Mouse (Mus musculus) forebrain, embryonic 12.5 days (tissue): ENCODE results near the gene Pmf1. TPM values are rescaled to one million over a fixed set of nuclear protein-coding genes. Genes with fewer than 3 reads are reported as not detected.
"Not testable (repeated sequence)": the region's sequence is repeated elsewhere in the genome, so short reads cannot be mapped to it uniquely, and the experiment has no call there.

Experiments used
- ATAC-seq: fragments of 200-750 bp; cut with Nextera tagmentation; 2 replicates; pipeline ENCODE4 v1.8.0; 2017; ENCODE audit warnings: moderate TSS enrichment; ENCODE audit not compliant: low FRiP score
- H3K27ac ChIP-seq: fragments of 300-500 bp; sonication (generic); 2 replicates; pipeline ENCODE4 v1.5.1; 2016; ENCODE audit warnings: mild to moderate bottlenecking
- H3K27me3 ChIP-seq: fragments of 300-500 bp; sonication (generic); 2 replicates; pipeline ENCODE4 v1.6.1; 2016; ENCODE audit warnings: mild to moderate bottlenecking
- H3K36me3 ChIP-seq: fragments of 300-500 bp; sonication (generic); replicated peaks from 2 replicates; pipeline ENCODE4 v1.6.1; 2016; ENCODE audit warnings: mild to moderate bottlenecking
- H3K4me1 ChIP-seq: fragments of 300-500 bp; sonication (generic); 2 replicates; pipeline ENCODE4 v1.6.1; 2016
- H3K4me2 ChIP-seq: fragments of 300-500 bp; sonication (generic); 2 replicates; pipeline ENCODE4 v1.6.1; 2016; ENCODE audit warnings: mild to moderate bottlenecking, moderate library complexity
- H3K4me3 ChIP-seq: fragments of 300-500 bp; sonication (generic); replicated peaks from 2 replicates; pipeline ENCODE4 v1.5.1; 2016; ENCODE audit warnings: mild to moderate bottlenecking
- H3K9ac ChIP-seq: fragments of 300-500 bp; sonication (generic); 2 replicates; pipeline ENCODE4 v1.6.1; 2016; ENCODE audit warnings: mild to moderate bottlenecking
- H3K9me3 ChIP-seq: fragments of 300-500 bp; sonication (generic); 2 replicates; pipeline ENCODE4 v1.6.1; 2016
- WGBS: fragments of 180-500 bp; shearing (Covaris S2); methylation state at CpG from one replicate; pipeline ENCODE4 v1.1.7; 2016; 5-methylcytosine and 5-hydroxymethylcytosine counted together
- polyA plus RNA-seq: library from polyadenylated mRNA; unstranded; fragments of >200 nt; fragmentation: Nextera tagmentation; extraction: Ambion mirVana; gene quantifications from 2 replicates; pipeline ENCODE4 v1.2.1, GENCODE M21; 2016

Gene Pmf1
- polyA plus RNA-seq, 1 experiment from 2014 or later = 119 TPM

- H3K27ac ChIP-seq = not testable (repeated sequence)
- WGBS = 69% methylated on average over 3 of the region's 7 CpGs
These were observed 27.7 kb downstream of the Pmf1 start for GRCm38 (mm10) chr3:88382383-88382782.

DNA sequence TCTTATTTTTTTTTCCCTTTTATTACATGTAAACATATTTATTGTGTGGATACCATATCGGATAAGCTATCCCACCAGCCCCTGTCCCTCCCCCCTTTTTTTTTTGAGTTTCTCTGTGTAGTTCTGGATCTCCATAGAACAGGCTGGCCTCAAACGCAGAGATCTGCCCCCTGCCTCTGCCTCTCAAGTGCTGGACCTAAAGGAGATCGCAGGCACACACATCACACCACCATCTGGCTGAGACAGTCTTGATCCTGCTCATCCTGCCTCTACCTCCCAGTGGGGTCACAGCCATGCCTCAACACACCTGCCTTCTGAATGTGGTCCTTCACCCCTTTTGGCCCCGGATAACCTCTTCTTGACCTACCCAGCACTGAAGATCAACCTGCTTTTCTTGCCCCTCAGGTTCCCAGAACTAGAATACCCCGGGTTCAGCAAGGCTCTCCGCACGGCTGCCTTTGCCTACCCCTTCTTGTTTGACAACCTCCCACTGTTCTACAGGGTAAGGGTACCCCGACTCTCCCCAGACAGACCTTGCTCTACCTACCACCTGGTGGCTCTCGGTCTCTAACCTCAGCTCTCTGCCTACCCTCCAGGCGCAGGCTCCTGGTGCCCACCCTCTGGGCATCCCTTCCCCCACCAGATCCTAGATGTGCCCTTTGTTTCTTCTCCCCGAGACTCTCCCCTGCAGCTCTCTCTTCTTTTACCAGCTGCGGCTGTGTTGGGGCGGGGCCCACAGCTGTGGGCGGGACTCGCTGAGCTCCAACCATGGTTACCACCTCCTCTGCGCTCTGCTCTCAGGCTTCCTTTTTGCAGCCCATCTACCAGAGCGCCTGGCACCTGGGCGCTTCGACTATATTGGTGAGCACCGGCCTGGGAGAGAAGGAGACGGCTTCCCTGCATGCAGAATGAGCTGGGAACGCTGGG is 28.5 kb downstream of the Pmf1 start:
- not testable (repeated sequence) for H3K36me3 ChIP-seq, H3K27me3 ChIP-seq, H3K4me1 ChIP-seq, H3K9me3 ChIP-seq
- WGBS = 6% methylated on average over 22 of the region's 22 CpGs
- peak overlapping the region; percentile 80 for H3K27ac ChIP-seq
- H3K4me2 ChIP-seq = peak overlapping the region; percentile 53
- peak overlapping the region; percentile 26 for H3K4me3 ChIP-seq
- ATAC-seq = peak; percentile 94
- H3K9ac ChIP-seq = 0 out of 2 replicates have a peak overlapping the region, but pooled peaks have one; percentile 40

More at GRCm38 (mm10) chr3:88382383-88382782, 27.7 kb downstream of the Pmf1 start:
- H3K4me1 ChIP-seq, H3K36me3 ChIP-seq, H3K9ac ChIP-seq, H3K9me3 ChIP-seq, H3K4me3 ChIP-seq, H3K27me3 ChIP-seq: not testable (repeated sequence)
- peak; percentile 6; the same call in 1 of the 2 replicates for ATAC-seq
- H3K4me2 ChIP-seq = peak overlapping the region; percentile 53

DNA sequence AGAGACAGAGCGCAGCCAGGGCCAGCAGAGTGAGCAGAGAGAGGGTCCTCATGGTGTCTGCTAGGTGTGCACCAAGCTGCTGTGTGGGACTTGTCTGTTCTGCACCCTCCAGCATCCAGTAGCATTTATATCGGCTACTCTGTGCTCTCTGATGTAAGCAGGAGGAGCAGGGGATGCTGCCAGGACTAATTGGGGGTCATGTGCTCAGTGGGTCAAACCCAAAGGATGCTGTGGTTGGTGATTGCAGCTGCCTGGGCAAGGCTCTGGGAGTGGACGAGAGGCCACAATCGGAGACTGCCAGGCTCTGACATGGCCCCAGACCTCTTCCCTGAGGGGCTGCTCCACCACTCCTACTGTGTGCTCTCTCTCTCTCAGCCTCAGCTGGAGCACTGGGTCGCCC is 31.5 kb downstream of the Pmf1 start, which contains the start of gene Bglap2:
Bglap2 (minus strand) TSS at position 101 of the 400 bp plus-strand sequence.
- H3K9ac ChIP-seq, ATAC-seq, H3K36me3 ChIP-seq, H3K9me3 ChIP-seq, H3K4me3 ChIP-seq, H3K27ac ChIP-seq, H3K4me2 ChIP-seq, H3K27me3 ChIP-seq: not testable (repeated sequence)
- 83% methylated on average over 5 of the region's 5 CpGs for WGBS
- H3K4me1 ChIP-seq = peaks cover 15% of the 10 kb centered on the region

DNA sequence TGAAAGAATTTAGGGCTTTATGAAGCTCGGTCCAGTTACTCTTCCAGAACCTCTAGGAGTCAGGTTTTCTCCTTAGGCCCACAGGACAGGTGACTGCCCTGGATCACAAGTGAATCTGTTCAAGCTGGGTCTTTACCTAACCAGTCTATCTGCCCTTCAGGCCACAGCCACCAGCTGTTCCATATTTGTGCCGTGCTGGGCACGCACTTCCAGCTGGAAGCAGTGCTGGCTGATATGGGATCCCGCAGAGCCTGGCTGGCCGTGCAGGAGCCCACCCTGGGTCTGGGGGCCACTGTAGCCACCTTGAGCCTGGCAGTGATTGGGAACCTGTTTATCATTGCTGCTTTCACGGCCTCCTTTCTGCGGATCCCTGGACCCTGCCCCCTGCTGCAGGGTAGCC is 33.5 kb downstream of the Pmf1 start:
- not testable (repeated sequence) for H3K4me2 ChIP-seq, H3K36me3 ChIP-seq, H3K9me3 ChIP-seq, H3K4me3 ChIP-seq, H3K27me3 ChIP-seq, H3K9ac ChIP-seq
- peak; percentile 12; the same call in 1 of the 2 replicates for ATAC-seq
- WGBS = 18% methylated on average over 5 of the region's 7 CpGs
- H3K27ac ChIP-seq = peak overlapping the region; percentile 81
- H3K4me1 ChIP-seq = peaks cover 12% of the 10 kb centered on the region

DNA sequence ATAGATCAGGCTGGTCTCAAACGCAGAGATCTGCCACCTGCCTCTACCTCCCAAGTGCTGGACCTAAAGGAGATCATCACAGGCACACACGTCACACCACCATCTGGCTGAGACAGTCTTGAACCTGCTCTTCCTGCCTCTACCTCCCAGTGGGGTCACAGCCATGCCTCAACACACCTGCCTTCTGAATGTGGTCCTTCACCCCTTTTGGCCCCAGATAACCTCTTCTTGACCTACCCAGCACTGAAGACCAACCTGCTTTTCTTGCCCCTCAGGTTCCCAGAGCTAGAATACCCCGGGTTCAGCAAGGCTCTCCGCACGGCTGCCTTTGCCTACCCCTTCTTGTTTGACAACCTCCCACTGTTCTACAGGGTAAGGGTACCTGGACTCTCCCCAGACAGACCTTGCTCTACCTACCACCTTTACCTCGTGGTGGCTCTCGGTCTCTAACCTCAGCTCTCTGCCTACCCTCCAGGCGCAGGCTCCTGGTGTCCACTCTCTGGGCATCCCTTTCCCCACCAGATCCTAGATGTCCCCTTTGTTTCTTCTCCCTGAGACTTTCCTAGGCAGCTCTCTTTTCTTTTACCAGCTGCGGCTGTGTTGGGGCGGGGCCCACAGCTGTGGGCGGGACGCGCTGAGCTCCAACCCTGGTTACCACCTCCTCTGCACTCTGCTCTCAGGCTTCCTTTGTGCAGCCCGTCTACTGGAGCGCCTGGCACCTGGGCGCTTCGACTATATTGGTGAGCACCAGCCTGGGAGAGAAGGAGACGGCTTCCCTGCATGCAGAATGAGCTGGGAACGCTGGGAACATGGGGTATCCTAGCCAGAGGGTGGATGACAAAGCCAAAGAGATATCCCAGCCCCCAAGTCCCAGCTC is 34.1 kb downstream of the Pmf1 start:
- not testable (repeated sequence) for H3K9me3 ChIP-seq, H3K36me3 ChIP-seq, H3K27me3 ChIP-seq, H3K4me1 ChIP-seq
- Histone ChIP-seq H3K27ac (peak overlapping the region; percentile 81), H3K4me3 (peak overlapping the region; percentile 11; the same call in 1 of the 2 replicates), H3K9ac (0 out of 2 replicates have a peak overlapping the region, but pooled peaks have one; percentile 17), H3K4me2 (peak overlapping the region; percentile 38)
- WGBS = 9% methylated on average over 19 of the region's 19 CpGs
- peak; percentile 94 for ATAC-seq

GRCm38 (mm10) chr3:88372643-88373042 is 37.5 kb downstream of the Pmf1 start, which contains the start of gene Bglap3:
TSS of gene Bglap3 (minus strand) at chr3:88372743.
- H3K36me3 ChIP-seq, H3K9me3 ChIP-seq, ATAC-seq, H3K27me3 ChIP-seq, H3K27ac ChIP-seq, H3K9ac ChIP-seq, H3K4me2 ChIP-seq, H3K4me1 ChIP-seq, H3K4me3 ChIP-seq: not testable (repeated sequence)
- WGBS = 91% methylated on average over 9 of the region's 9 CpGs

DNA sequence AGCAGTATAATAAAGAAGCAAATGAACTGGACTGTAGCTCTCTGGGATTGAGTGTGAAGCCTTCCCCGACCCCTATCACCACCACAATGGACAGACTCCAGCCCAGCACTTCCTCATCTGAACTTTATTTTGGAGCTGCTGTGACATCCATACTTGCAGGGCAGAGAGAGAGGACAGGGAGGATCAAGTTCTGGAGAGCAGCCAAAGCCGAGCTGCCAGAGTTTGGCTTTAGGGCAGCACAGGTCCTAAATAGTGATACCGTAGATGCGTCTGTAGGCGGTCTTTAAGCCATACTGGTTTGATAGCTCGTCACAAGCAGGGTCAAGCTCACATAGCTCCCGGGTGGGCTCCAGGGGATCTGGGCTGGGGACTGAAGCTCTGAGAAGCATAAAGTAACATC is 41.6 kb downstream of the Pmf1 start:
- not testable (repeated sequence) for ATAC-seq, H3K4me2 ChIP-seq, H3K4me1 ChIP-seq, H3K27ac ChIP-seq, H3K36me3 ChIP-seq, H3K9ac ChIP-seq, H3K4me3 ChIP-seq, H3K9me3 ChIP-seq
- 88% methylated on average over 7 of the region's 7 CpGs for WGBS
- H3K27me3 ChIP-seq = peaks cover 23% of the 10 kb centered on the region

- H3K27me3 ChIP-seq = peaks cover 23% of the 10 kb centered on the region
- not testable (repeated sequence) for H3K4me3 ChIP-seq, H3K4me1 ChIP-seq, H3K4me2 ChIP-seq, H3K27ac ChIP-seq, H3K9me3 ChIP-seq, H3K9ac ChIP-seq, H3K36me3 ChIP-seq
- ATAC-seq = 0 out of 2 replicates have a peak, but pooled peaks have one; percentile 28
- WGBS = 53% methylated on average over 4 of the region's 7 CpGs
These were observed 42.6 kb downstream of the Pmf1 start for GRCm38 (mm10) chr3:88367517-88367916.

GRCm38 (mm10) chr3:88366830-88367428 is 43.2 kb downstream of the Pmf1 start:
- peak overlapping the region; percentile 67 for H3K27ac ChIP-seq
- peak overlapping the region; percentile 25 for H3K4me3 ChIP-seq
- H3K9ac ChIP-seq, H3K9me3 ChIP-seq, H3K4me1 ChIP-seq, H3K36me3 ChIP-seq: not testable (repeated sequence)
- H3K27me3 ChIP-seq = peaks cover 23% of the 10 kb centered on the region
- ATAC-seq = peak; percentile 84
- peak overlapping the region; percentile 44 for H3K4me2 ChIP-seq
- 2% methylated on average over 21 of the region's 22 CpGs for WGBS

- Histone ChIP-seq H3K9me3 (peaks cover 10% of the 10 kb centered on the region), H3K27ac (no peak overlapping the region), H3K4me3 (no peak overlapping the region), H3K36me3 (peaks cover 19% of the 10 kb centered on the region), H3K4me1 (peaks cover 4% of the 10 kb centered on the region; the same call in 1 of the 2 replicates), H3K27me3 (peaks cover 23% of the 10 kb centered on the region), H3K9ac (peak overlapping the region; percentile 9; the same call in 1 of the 2 replicates), H3K4me2 (peak overlapping the region; percentile 44)
- ATAC-seq = no peak
- WGBS = 34% methylated on average over 34 of the region's 34 CpGs
These were observed 44.3 kb downstream of the Pmf1 start for GRCm38 (mm10) chr3:88365705-88366361.

DNA sequence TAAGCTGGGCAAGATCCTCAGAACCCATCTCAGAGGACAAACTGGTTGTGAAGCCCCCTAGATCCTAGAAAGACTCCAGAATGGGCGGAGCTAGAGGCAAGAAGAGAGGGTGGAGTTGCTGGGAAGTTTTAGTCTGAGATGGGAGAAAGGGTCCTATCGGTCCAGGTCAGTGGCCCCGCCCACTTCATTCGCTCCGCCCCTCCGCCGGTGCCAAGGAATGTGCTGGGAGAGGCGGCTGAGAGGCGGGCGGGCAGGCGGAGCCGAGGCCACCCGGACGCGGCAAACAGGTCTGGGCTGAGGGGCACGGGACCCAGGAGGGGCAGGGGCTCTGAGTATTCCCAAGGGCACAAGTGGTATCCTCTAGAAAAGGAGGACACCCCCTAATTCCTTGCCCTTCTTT is 45.8 kb downstream of the Pmf1 start, which contains the start of gene Paqr6:
Paqr6 (plus strand) TSS at position 248 of the 400 bp plus-strand sequence.
- H3K4me1 ChIP-seq = peaks cover 10% of the 10 kb centered on the region; the same call in 1 of the 2 replicates
- no peak for ATAC-seq
- no peak within 1 kb of the TSS for H3K4me3 ChIP-seq
- WGBS = 2% methylated on average over 16 of the region's 16 CpGs
- 0 out of 2 replicates have a peak within 1 kb of the TSS, but pooled peaks have one; percentile 11 for H3K4me2 ChIP-seq
- H3K27me3 ChIP-seq = peaks cover 23% of the 10 kb centered on the region
- peaks cover 34% of the 10 kb centered on the region for H3K36me3 ChIP-seq
- no peaks in the 10 kb centered on the region for H3K9me3 ChIP-seq
- no peak within 1 kb of the TSS for H3K9ac ChIP-seq
- no peak within 1 kb of the TSS for H3K27ac ChIP-seq
